Mouse (Mus musculus) forebrain, embryonic 13.5 days (tissue): Measurements from ENCODE around the gene Gpa33. TPM values are rescaled to one million over a fixed set of nuclear protein-coding genes. Genes with fewer than 3 reads are reported as not detected.
"Not testable (repeated sequence)": the region's sequence is repeated elsewhere in the genome, so short reads cannot be mapped to it uniquely, and the experiment has no call there.

Source experiments
- ATAC-seq: fragments of 200-750 bp; cut with Nextera tagmentation; 2 replicates; pipeline ENCODE4 v1.8.0; 2017
- H3K27ac ChIP-seq: fragments of 300-500 bp; sonication (generic); 2 replicates; pipeline ENCODE4 v1.5.1; 2015; ENCODE audit warnings: inconsistent platforms, mild to moderate bottlenecking, moderate library complexity
- H3K27me3 ChIP-seq: fragments of 300-500 bp; sonication (generic); 2 replicates; pipeline ENCODE4 v1.6.1; 2015; ENCODE audit warnings: mild to moderate bottlenecking, inconsistent platforms
- H3K36me3 ChIP-seq: fragments of 300-500 bp; sonication (generic); 2 replicates; pipeline ENCODE4 v1.6.1; 2015; ENCODE audit warnings: mild to moderate bottlenecking, inconsistent platforms; ENCODE audit not compliant: poor library complexity, severe bottlenecking
- H3K4me1 ChIP-seq: fragments of 300-500 bp; sonication (generic); 2 replicates; pipeline ENCODE4 v1.6.1; 2015; ENCODE audit warnings: inconsistent platforms
- H3K4me2 ChIP-seq: fragments of 300-500 bp; sonication (generic); 2 replicates; pipeline ENCODE4 v1.6.1; 2015; ENCODE audit warnings: inconsistent platforms, mild to moderate bottlenecking, moderate library complexity
- H3K4me3 ChIP-seq: fragments of 300-500 bp; sonication (generic); 2 replicates; pipeline ENCODE4 v1.5.1; 2015; ENCODE audit warnings: mild to moderate bottlenecking, inconsistent platforms
- H3K9ac ChIP-seq: fragments of 300-500 bp; sonication (generic); 2 replicates; pipeline ENCODE4 v1.6.1; 2015; ENCODE audit warnings: mild to moderate bottlenecking, inconsistent platforms
- H3K9me3 ChIP-seq: fragments of 300-500 bp; sonication (generic); replicated peaks from 2 replicates; pipeline ENCODE4 v1.6.1; 2016; ENCODE audit warnings: inconsistent platforms
- WGBS: fragments of 180-500 bp; shearing (Covaris S2); methylation state at CpG from one replicate; pipeline ENCODE4 v1.1.7; 2015; 5-methylcytosine and 5-hydroxymethylcytosine counted together
- polyA plus RNA-seq: library from polyadenylated mRNA; unstranded; fragments of >200 nt; fragmentation: Nextera tagmentation; extraction: Ambion mirVana; gene quantifications from 2 replicates; pipeline ENCODE4 v1.2.1, GENCODE M21; 2015

Gene Gpa33
- polyA plus RNA-seq, 1 experiment from 2014 or later, result not detected

GRCm38 (mm10) chr1:166138136-166138535 lies 8.1 kb downstream of the Gpa33 start:
- Histone ChIP-seq H3K4me1 (peaks cover 14% of the 10 kb centered on the region), H3K27me3 (no peaks in the 10 kb centered on the region), H3K9ac (no peak overlapping the region), H3K36me3 (no peaks in the 10 kb centered on the region), H3K4me3 (no peak overlapping the region), H3K27ac (no peak overlapping the region), H3K4me2 (no peak overlapping the region), H3K9me3 (no peaks in the 10 kb centered on the region)
- WGBS, result 79% methylated on average over 13 of the region's 13 CpGs
- no peak for ATAC-seq

- Histone ChIP-seq H3K27ac (no peak overlapping the region), H3K4me2 (no peak overlapping the region), H3K4me1 (peaks cover 14% of the 10 kb centered on the region), H3K4me3 (no peak overlapping the region), H3K27me3 (no peaks in the 10 kb centered on the region), H3K9me3 (no peaks in the 10 kb centered on the region), H3K36me3 (no peaks in the 10 kb centered on the region), H3K9ac (no peak overlapping the region)
- WGBS, result 38% methylated on average over 3 of the region's 3 CpGs
- ATAC-seq, result no peak
These were observed 9.1 kb downstream of the Gpa33 start for GRCm38 (mm10) chr1:166139113-166139512.

- no peak overlapping the region for H3K9ac ChIP-seq
- no peak overlapping the region for H3K4me2 ChIP-seq
- H3K27me3 ChIP-seq, result no peaks in the 10 kb centered on the region
- no peak overlapping the region for H3K27ac ChIP-seq
- H3K4me1 ChIP-seq, result peaks cover 14% of the 10 kb centered on the region
- H3K36me3 ChIP-seq, result no peaks in the 10 kb centered on the region
- no peak; the same call in 1 of the 2 replicates for ATAC-seq
- H3K4me3 ChIP-seq, result no peak overlapping the region
- WGBS, result 27% methylated on average over 4 of the region's 4 CpGs
- no peaks in the 10 kb centered on the region for H3K9me3 ChIP-seq
These were observed 9.7 kb downstream of the Gpa33 start for GRCm38 (mm10) chr1:166139620-166140184.

DNA sequence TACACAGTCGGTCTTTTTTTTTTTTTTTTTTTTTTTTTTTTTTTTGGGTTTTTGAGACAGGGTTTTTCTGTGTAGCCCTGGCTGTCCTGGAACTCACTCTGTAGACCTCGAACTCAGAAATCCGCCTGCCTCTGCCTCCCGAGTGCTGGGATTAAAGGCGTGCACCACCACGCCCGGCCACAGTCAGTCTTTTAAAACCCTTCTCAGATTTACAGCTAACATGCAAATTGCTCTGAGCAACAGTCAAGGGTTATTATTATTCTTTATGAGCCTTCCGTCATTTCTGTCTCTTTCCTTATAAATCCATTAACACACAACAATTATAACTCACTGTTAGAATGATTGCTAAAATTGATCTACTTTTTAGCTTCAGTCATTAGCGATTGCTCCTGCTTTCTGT lies 11.8 kb downstream of the Gpa33 start:
- not testable (repeated sequence) for H3K9me3 ChIP-seq, H3K9ac ChIP-seq, H3K27me3 ChIP-seq, H3K4me3 ChIP-seq, ATAC-seq, H3K4me2 ChIP-seq, H3K27ac ChIP-seq, H3K36me3 ChIP-seq
- 90% methylated on average over 9 of the region's 9 CpGs for WGBS
- H3K4me1 ChIP-seq, result peaks cover 14% of the 10 kb centered on the region

DNA sequence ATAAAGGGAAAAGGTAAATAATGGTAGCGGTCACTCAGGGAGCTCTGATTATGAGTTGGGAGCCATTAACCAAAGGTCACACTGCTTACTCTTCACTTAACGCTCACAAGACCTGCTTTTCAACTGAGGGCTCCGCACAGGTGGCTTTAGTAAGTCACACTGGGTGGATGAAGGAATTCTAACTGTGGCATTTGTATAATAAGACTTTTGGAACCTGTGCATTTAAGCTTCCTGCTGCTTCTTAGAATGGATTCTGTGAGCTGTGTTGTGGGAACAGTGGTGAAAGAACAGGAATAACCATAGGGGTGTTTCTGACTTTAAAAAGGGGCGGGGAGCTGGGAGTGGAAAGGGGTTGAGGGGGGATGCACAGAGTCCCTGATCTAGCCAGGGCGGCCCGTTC lies 12.3 kb downstream of the Gpa33 start:
- no peak for ATAC-seq
- Histone ChIP-seq H3K36me3 (no peaks in the 10 kb centered on the region), H3K27me3 (no peaks in the 10 kb centered on the region), H3K9me3 (no peaks in the 10 kb centered on the region), H3K4me1 (peaks cover 14% of the 10 kb centered on the region), H3K4me2 (no peak overlapping the region), H3K4me3 (no peak overlapping the region), H3K9ac (no peak overlapping the region), H3K27ac (no peak overlapping the region)
- WGBS, result 75% methylated on average over 6 of the region's 6 CpGs

DNA sequence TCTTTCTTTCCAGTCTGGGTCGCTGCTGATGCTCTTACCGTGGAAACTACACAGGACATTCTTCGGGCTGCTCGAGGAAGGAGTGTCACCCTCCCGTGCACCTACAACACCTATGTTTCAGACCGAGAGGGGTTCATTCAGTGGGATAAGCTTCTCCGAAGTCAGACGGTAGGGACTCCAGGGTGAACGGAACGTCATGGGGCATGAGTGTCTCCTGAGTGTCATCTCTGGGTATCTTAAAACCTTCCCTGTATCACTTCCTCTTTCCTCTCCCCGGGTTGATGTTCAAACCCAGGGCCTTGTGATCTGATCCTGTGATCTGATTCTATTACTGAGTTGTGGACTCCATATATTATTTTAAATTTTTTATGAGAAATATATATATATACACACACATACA lies 16.6 kb downstream of the Gpa33 start:
- H3K4me3 ChIP-seq, result no peak overlapping the region
- ATAC-seq, result no peak
- H3K27ac ChIP-seq, result no peak overlapping the region
- no peak overlapping the region for H3K9ac ChIP-seq
- H3K36me3 ChIP-seq, result no peaks in the 10 kb centered on the region
- H3K27me3 ChIP-seq, result 0 out of 2 replicates have a peak, but pooled peaks cover 4% of the 10 kb centered on the region
- no peak overlapping the region for H3K4me2 ChIP-seq
- 90% methylated on average over 11 of the region's 11 CpGs for WGBS
- H3K9me3 ChIP-seq, result no peaks in the 10 kb centered on the region
- H3K4me1 ChIP-seq, result no peaks in the 10 kb centered on the region

DNA sequence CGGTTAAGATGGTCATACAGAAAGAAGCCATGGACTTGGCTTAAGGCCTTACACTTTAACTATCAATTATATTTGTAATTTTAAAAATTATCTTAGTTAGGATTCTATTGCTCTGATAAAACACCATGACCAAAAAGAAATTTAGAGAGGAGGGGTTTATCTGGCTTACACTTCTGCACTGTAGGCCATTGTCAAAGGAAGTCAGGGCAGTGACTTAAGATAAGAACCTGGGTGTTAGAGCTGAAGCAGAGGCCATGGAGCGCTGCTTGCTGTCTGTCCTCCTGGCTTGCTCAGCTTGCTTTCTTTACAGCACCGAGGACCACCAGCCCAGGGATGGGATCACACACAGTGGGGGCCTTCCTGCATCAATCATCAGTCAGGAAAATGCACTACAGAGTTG lies 17.6 kb downstream of the Gpa33 start:
- H3K4me3 ChIP-seq, result no peak overlapping the region
- ATAC-seq, result no peak
- H3K4me1 ChIP-seq, result no peaks in the 10 kb centered on the region
- H3K36me3 ChIP-seq, result no peaks in the 10 kb centered on the region
- 0 out of 2 replicates have a peak, but pooled peaks cover 4% of the 10 kb centered on the region for H3K27me3 ChIP-seq
- no peaks in the 10 kb centered on the region for H3K9me3 ChIP-seq
- H3K4me2 ChIP-seq, result no peak overlapping the region
- H3K9ac ChIP-seq, result no peak overlapping the region
- no peak overlapping the region for H3K27ac ChIP-seq
- WGBS, result 75% methylated on average over 3 of the region's 3 CpGs

- ATAC-seq, result no peak
- Histone ChIP-seq H3K27ac (no peak overlapping the region), H3K4me3 (no peak overlapping the region), H3K9ac (no peak overlapping the region), H3K9me3 (no peaks in the 10 kb centered on the region), H3K36me3 (no peaks in the 10 kb centered on the region), H3K4me2 (no peak overlapping the region), H3K4me1 (peaks cover 2% of the 10 kb centered on the region; the same call in 1 of the 2 replicates), H3K27me3 (peaks cover 6% of the 10 kb centered on the region)
- WGBS, result 84% methylated on average over 4 of the region's 4 CpGs
These were observed 19.4 kb downstream of the Gpa33 start for GRCm38 (mm10) chr1:166149441-166149840.

- no peak for ATAC-seq
- no peak overlapping the region for H3K9ac ChIP-seq
- no peak overlapping the region for H3K4me3 ChIP-seq
- no peak overlapping the region for H3K4me2 ChIP-seq
- H3K27ac ChIP-seq, result no peak overlapping the region
- H3K9me3 ChIP-seq, result no peaks in the 10 kb centered on the region
- H3K36me3 ChIP-seq, result no peaks in the 10 kb centered on the region
- H3K4me1 ChIP-seq, result peaks cover 4% of the 10 kb centered on the region; the same call in 1 of the 2 replicates
- peaks cover 12% of the 10 kb centered on the region for H3K27me3 ChIP-seq
- 86% methylated on average over 7 of the region's 7 CpGs for WGBS
These were observed 20.0 kb downstream of the Gpa33 start for GRCm38 (mm10) chr1:166150035-166150434.

- Histone ChIP-seq H3K9me3 (no peaks in the 10 kb centered on the region), H3K9ac (no peak overlapping the region), H3K4me3 (no peak overlapping the region), H3K4me2 (no peak overlapping the region), H3K4me1 (peaks cover 4% of the 10 kb centered on the region; the same call in 1 of the 2 replicates), H3K27me3 (peaks cover 21% of the 10 kb centered on the region), H3K36me3 (no peaks in the 10 kb centered on the region), H3K27ac (no peak overlapping the region)
- WGBS, result 56% methylated on average over 11 of the region's 11 CpGs
- no peak for ATAC-seq
These were observed 21.3 kb downstream of the Gpa33 start for GRCm38 (mm10) chr1:166151341-166151740.

DNA sequence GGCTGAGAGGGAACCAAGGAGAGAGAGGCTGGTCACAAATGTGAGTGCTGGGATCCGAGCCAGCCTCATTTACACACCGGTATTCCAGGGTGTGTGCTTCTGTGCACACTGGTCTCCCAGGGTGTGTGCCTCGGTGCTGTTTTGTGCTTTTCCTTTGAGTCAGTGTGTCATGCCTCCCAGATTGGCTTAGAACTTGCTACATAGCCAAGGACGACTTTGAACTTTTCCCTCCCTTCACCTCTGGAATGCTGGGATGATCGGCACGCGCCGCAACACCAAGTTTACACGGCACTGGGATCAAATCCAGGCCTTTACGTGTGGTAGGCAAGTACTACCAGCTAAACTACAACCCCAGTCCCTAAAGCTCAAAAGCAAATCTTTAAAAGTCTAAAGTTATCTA lies 22.0 kb downstream of the Gpa33 start:
- Histone ChIP-seq H3K27ac (no peak overlapping the region), H3K9me3 (no peaks in the 10 kb centered on the region), H3K4me2 (no peak overlapping the region), H3K9ac (no peak overlapping the region), H3K4me1 (peaks cover 4% of the 10 kb centered on the region; the same call in 1 of the 2 replicates), H3K4me3 (no peak overlapping the region), H3K27me3 (peaks cover 21% of the 10 kb centered on the region), H3K36me3 (no peaks in the 10 kb centered on the region)
- WGBS, result 90% methylated on average over 10 of the region's 10 CpGs
- ATAC-seq, result no peak

- H3K4me2 ChIP-seq, result no peak overlapping the region
- H3K9ac ChIP-seq, result no peak overlapping the region
- 11% methylated on average over 18 of the region's 18 CpGs for WGBS
- H3K9me3 ChIP-seq, result no peaks in the 10 kb centered on the region
- H3K4me1 ChIP-seq, result peaks cover 4% of the 10 kb centered on the region; the same call in 1 of the 2 replicates
- no peak overlapping the region for H3K27ac ChIP-seq
- ATAC-seq, result peak; percentile 73
- no peaks in the 10 kb centered on the region for H3K36me3 ChIP-seq
- no peak overlapping the region for H3K4me3 ChIP-seq
- H3K27me3 ChIP-seq, result peaks cover 25% of the 10 kb centered on the region
These were observed 23.5 kb downstream of the Gpa33 start for GRCm38 (mm10) chr1:166153351-166154120.
